Mouse (Mus musculus) heart, embryonic 16.5 days (tissue): ENCODE measurements around the gene Npnt. TPM values are rescaled to one million over a fixed set of nuclear protein-coding genes. Genes with fewer than 3 reads are reported as not detected.

Experiments
- ATAC-seq: fragments of 200-750 bp; cut with Nextera tagmentation; replicated peaks from 2 replicates; pipeline ENCODE4 v1.8.0; 2017; ENCODE audit warnings: moderate number of reproducible peaks; ENCODE audit not compliant: insufficient read depth, low FRiP score; ENCODE audit errors: extremely low read depth
- H3K27ac ChIP-seq: fragments of 300-500 bp; sonication (generic); 2 replicates; pipeline ENCODE4 v1.5.1; 2014; ENCODE audit warnings: mild to moderate bottlenecking, low read length, control low read depth, moderate library complexity
- H3K27me3 ChIP-seq: fragments of 300-500 bp; sonication (generic); 2 replicates; pipeline ENCODE4 v1.6.1; 2014; ENCODE audit warnings: low read length, mixed read lengths; ENCODE audit not compliant: control insufficient read depth, insufficient read depth
- H3K36me3 ChIP-seq: fragments of 300-500 bp; sonication (generic); 2 replicates; pipeline ENCODE4 v1.6.1; 2014; ENCODE audit not compliant: control insufficient read depth, insufficient read depth
- H3K4me1 ChIP-seq: fragments of 300-500 bp; sonication (generic); 2 replicates; pipeline ENCODE4 v1.6.1; 2014; ENCODE audit warnings: low read length, mixed read lengths; ENCODE audit not compliant: control insufficient read depth, insufficient read depth
- H3K4me2 ChIP-seq: fragments of 300-500 bp; sonication (generic); 2 replicates; pipeline ENCODE4 v1.6.1; 2014; ENCODE audit warnings: low read depth, mild to moderate bottlenecking, control low read depth, low read length
- H3K4me3 ChIP-seq: fragments of 300-500 bp; sonication (generic); 2 replicates; pipeline ENCODE4 v1.5.1; 2014; ENCODE audit warnings: mild to moderate bottlenecking, control low read depth, low read length
- H3K9ac ChIP-seq: fragments of 300-500 bp; sonication (generic); 2 replicates; pipeline ENCODE4 v1.6.1; 2014; ENCODE audit warnings: low read length, control low read depth
- H3K9me3 ChIP-seq: fragments of 300-500 bp; sonication (generic); replicated peaks from 2 replicates; pipeline ENCODE4 v1.6.1; 2016; ENCODE audit warnings: low read length; ENCODE audit not compliant: control insufficient read depth
- WGBS: fragments of 180-500 bp; shearing (Covaris S2); extraction: QIAGEN DNeasy Blood & Tissue Kit; methylation state at CpG from one replicate; pipeline ENCODE4 v1.1.7; 2014; 5-methylcytosine and 5-hydroxymethylcytosine counted together
- polyA plus RNA-seq: library from polyadenylated mRNA; unstranded; fragments of >200 nt; fragmentation: Nextera tagmentation; extraction: Ambion mirVana; gene quantifications from 2 replicates; pipeline ENCODE4 v1.2.1, GENCODE M21; 2015

Npnt gene
- polyA plus RNA-seq, 1 experiment from 2014 or later: 11.7 TPM

DNA sequence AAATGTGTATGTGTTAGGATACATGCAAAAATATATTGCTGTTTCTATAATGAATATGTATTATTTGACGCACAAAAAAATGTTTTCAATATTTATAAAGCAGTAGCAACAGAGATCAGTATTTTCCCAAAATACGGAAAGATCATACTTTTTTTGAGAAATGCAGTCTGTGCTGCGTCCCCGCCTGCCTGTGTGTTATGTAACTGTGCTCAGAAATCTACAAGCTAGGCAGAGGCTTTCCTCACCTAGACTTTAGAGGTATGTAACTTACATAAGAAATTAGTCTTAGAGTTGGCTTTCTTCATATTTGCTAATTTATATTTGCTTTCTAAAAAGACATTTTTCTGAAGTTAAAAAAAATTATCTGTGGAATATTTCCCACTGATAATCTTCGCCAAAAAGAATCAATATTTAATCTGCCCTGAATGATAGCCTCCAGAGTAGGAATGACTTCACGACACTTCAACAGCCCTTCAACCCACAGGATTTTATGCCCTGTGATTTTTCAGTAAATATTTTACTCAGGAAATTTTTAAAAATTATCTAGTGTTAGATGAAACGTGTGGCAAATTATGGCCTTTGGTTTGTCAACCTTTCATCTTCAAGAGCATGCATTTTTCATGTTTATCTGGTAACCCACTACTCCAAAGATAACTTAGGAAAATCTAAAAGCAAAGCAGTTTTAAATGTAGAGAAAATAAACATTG is 44.7 kb downstream of the Npnt start:
- no peak overlapping the region for H3K4me2 ChIP-seq
- no peak for ATAC-seq
- no peak overlapping the region for H3K4me3 ChIP-seq
- WGBS: 81% methylated on average over 7 of the region's 7 CpGs
- H3K36me3 ChIP-seq: no peaks in the 10 kb centered on the region
- H3K27me3 ChIP-seq: no peaks in the 10 kb centered on the region
- H3K27ac ChIP-seq: no peak overlapping the region
- no peak overlapping the region for H3K9ac ChIP-seq
- peaks cover 3% of the 10 kb centered on the region; the same call in 1 of the 2 replicates for H3K4me1 ChIP-seq
- H3K9me3 ChIP-seq: no peaks in the 10 kb centered on the region

- Histone ChIP-seq H3K4me1 (no peaks in the 10 kb centered on the region), H3K4me3 (no peak overlapping the region), H3K36me3 (no peaks in the 10 kb centered on the region), H3K9ac (no peak overlapping the region), H3K27ac (no peak overlapping the region), H3K9me3 (no peaks in the 10 kb centered on the region), H3K27me3 (no peaks in the 10 kb centered on the region), H3K4me2 (no peak overlapping the region)
- ATAC-seq: no peak
- 92% methylated on average over 11 of the region's 11 CpGs for WGBS
Measured at GRCm38 (mm10) chr3:132903386-132903785, 46.7 kb downstream of the Npnt start.

DNA sequence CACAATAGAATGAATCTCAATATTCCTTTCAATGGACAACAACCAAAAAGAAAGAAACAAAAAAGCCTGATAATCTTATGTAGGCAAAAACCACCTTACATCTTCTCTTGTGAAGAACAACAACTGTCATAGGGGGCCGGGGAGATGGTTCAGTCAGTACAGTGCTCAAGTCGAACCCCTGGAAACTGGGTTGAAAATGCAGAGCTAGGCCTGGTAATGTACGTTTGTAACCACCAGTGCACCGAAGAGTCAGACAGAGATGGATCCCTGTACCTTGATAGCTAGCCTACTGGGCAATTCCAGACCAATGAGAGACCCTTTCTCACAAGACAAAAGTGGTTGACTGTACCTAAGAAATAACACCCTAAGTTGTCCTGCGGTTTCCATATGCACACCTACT is 47.2 kb downstream of the Npnt start:
- no peak overlapping the region for H3K4me3 ChIP-seq
- H3K36me3 ChIP-seq: no peaks in the 10 kb centered on the region
- WGBS: 90% methylated on average over 5 of the region's 5 CpGs
- H3K9me3 ChIP-seq: no peaks in the 10 kb centered on the region
- no peaks in the 10 kb centered on the region for H3K27me3 ChIP-seq
- no peak for ATAC-seq
- H3K4me2 ChIP-seq: no peak overlapping the region
- H3K9ac ChIP-seq: no peak overlapping the region
- H3K27ac ChIP-seq: no peak overlapping the region
- H3K4me1 ChIP-seq: no peaks in the 10 kb centered on the region

GRCm38 (mm10) chr3:132902206-132902605 is 47.9 kb downstream of the Npnt start:
- H3K4me2 ChIP-seq: no peak overlapping the region
- 57% methylated on average over 6 of the region's 6 CpGs for WGBS
- H3K9me3 ChIP-seq: no peaks in the 10 kb centered on the region
- no peaks in the 10 kb centered on the region for H3K4me1 ChIP-seq
- H3K27ac ChIP-seq: no peak overlapping the region
- no peak overlapping the region for H3K4me3 ChIP-seq
- no peak overlapping the region for H3K9ac ChIP-seq
- ATAC-seq: no peak
- H3K36me3 ChIP-seq: no peaks in the 10 kb centered on the region
- H3K27me3 ChIP-seq: no peaks in the 10 kb centered on the region

GRCm38 (mm10) chr3:132897891-132898290 is 52.2 kb downstream of the Npnt start:
- H3K27ac ChIP-seq: no peak overlapping the region
- no peaks in the 10 kb centered on the region for H3K27me3 ChIP-seq
- H3K9ac ChIP-seq: no peak overlapping the region
- H3K36me3 ChIP-seq: no peaks in the 10 kb centered on the region
- H3K9me3 ChIP-seq: no peaks in the 10 kb centered on the region
- no peak overlapping the region for H3K4me2 ChIP-seq
- 92% methylated on average over 4 of the region's 4 CpGs for WGBS
- no peak overlapping the region for H3K4me3 ChIP-seq
- peaks cover 7% of the 10 kb centered on the region for H3K4me1 ChIP-seq
- no peak for ATAC-seq

DNA sequence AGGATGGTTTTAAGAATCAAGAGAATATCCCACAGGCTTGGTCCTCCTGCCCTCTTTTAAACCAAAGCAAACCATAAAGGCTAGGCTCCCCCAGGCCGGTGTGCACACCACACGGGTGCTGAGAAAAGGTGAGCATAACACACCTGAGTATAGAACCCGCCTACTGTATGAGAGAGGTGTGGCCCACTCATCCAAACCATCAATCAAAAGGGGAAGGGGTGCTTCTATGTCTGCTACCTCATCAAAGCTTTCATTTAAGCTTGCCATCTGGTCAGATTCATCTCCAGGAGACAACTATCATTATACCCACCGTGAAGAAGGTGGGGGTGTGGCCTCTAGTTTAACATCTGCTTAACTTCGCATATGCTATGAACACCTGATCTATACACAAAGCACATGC is 52.7 kb downstream of the Npnt start:
- Histone ChIP-seq H3K27ac (no peak overlapping the region), H3K9ac (no peak overlapping the region), H3K36me3 (no peaks in the 10 kb centered on the region), H3K4me3 (no peak overlapping the region), H3K4me1 (peaks cover 7% of the 10 kb centered on the region), H3K27me3 (no peaks in the 10 kb centered on the region), H3K9me3 (no peaks in the 10 kb centered on the region), H3K4me2 (no peak overlapping the region)
- WGBS: 85% methylated on average over 5 of the region's 5 CpGs
- ATAC-seq: no peak

DNA sequence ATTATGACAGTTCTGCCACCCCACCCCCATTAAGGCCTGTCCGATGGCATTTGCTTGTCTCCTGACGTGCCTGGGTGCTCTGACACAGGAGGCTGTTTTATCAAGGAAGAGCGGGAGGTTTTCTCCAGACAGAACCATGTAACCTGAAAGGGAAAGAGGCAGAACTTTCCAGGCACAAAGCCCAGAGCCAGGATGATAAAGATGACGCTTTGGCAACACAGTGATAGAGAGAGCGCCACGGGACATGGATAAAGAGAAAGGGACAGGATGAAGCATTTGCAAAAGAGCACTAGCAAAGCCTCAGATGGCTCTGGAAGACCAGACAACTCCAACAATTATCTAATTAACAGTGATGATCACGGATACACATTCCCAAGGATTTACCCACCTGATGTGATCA is 56.0 kb downstream of the Npnt start:
- 37% methylated on average over 7 of the region's 7 CpGs for WGBS
- peak; percentile 65; the same call in 1 of the 2 replicates for ATAC-seq
- Histone ChIP-seq H3K4me2 (peak overlapping the region; percentile 27), H3K27me3 (no peaks in the 10 kb centered on the region), H3K4me3 (no peak overlapping the region), H3K9me3 (no peaks in the 10 kb centered on the region), H3K27ac (no peak overlapping the region), H3K36me3 (no peaks in the 10 kb centered on the region), H3K9ac (no peak overlapping the region), H3K4me1 (peaks cover 7% of the 10 kb centered on the region)

- Histone ChIP-seq H3K36me3 (no peaks in the 10 kb centered on the region), H3K27ac (no peak overlapping the region), H3K4me2 (peak overlapping the region; percentile 27), H3K27me3 (no peaks in the 10 kb centered on the region), H3K4me1 (peaks cover 7% of the 10 kb centered on the region), H3K4me3 (no peak overlapping the region), H3K9ac (no peak overlapping the region), H3K9me3 (no peaks in the 10 kb centered on the region)
- 82% methylated on average over 3 of the region's 3 CpGs for WGBS
- ATAC-seq: no peak; the same call in 1 of the 2 replicates
Measured at GRCm38 (mm10) chr3:132893676-132894075, 56.4 kb downstream of the Npnt start.

DNA sequence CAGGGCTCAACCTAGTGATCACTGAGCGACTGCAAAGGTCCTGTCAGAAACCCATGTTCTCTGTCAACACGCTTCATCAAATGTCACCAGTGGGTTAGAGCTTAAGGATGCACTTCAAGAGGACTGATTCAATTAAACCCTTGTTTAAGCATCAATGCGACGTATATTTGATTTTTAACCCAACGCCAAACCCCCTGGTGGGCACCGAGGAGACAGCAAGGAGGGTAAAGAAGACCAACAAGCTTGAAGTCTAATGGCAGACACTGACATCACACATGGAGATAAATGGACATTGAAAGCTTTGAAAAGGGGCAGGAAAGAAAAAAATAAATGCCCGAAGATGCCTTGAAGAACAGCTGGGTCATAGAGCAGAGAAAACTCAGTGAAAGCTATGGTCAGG is 57.0 kb downstream of the Npnt start:
- 61% methylated on average over 7 of the region's 7 CpGs for WGBS
- Histone ChIP-seq H3K9ac (no peak overlapping the region), H3K36me3 (no peaks in the 10 kb centered on the region), H3K27ac (no peak overlapping the region), H3K9me3 (no peaks in the 10 kb centered on the region), H3K27me3 (no peaks in the 10 kb centered on the region), H3K4me1 (peaks cover 7% of the 10 kb centered on the region), H3K4me3 (no peak overlapping the region), H3K4me2 (no peak overlapping the region)
- no peak for ATAC-seq
